Mouse (Mus musculus): ENCODE data around the gene Pfkfb1. TPM values are rescaled to one million over a fixed set of nuclear protein-coding genes. Genes with fewer than 3 reads are reported as not detected.

Gene Pfkfb1
- polyA plus RNA-seq, 2 experiments = 5.5 to 7.7 TPM

GRCm38 (mm10) chrX:150589696-150590095 lies 1.7 kb downstream of the Pfkfb1 start, which contains the start of gene Apex2:
Gene Apex2 (minus strand): TSS chrX:150589868.
- TF ChIP-seq POLR2A (IDR thresholded peaks at IDR 0.05; ENCODE audit: borderline replicate concordance, extremely low read depth, insufficient read depth, insufficient read length) = no peak
- DNase-seq (ENCODE audit: low spot score) (no peak), ATAC-seq (ENCODE audit: low FRiP score, low read depth) (no peak)
- Histone ChIP-seq H3K27ac (replicated peaks; ENCODE audit: low read depth, low read length) (no peak within 1 kb of the TSS), H3K27me3 (ENCODE audit: control insufficient read depth, insufficient read depth, low read length) (no peaks in the 10 kb centered on the region), H3K4me1 (ENCODE audit: control insufficient read depth, insufficient read depth, low read length) (no peaks in the 10 kb centered on the region), H3K4me3 (replicated peaks; ENCODE audit: low read length) (peak within 1 kb of the TSS; percentile 54), H3K9ac (ENCODE audit: low read depth, low read length, severe bottlenecking) (no peak within 1 kb of the TSS), H3K9me3 (ENCODE audit: control insufficient read depth, low read length) (no peaks in the 10 kb centered on the region), H3K36me3 (ENCODE audit: control insufficient read depth, insufficient read depth, low read length) (peaks cover 5% of the 10 kb centered on the region; the same call in 1 of the 2 replicates), H3K4me2 (replicated peaks; ENCODE audit: low read depth, low read length, severe bottlenecking) (peak within 1 kb of the TSS; percentile 57)
- WGBS = 73% methylated on average over 5 of the region's 5 CpGs

GRCm38 (mm10) chrX:150593266-150594035 lies 5.4 kb downstream of the Pfkfb1 start:
- DNase-seq (ENCODE audit: low spot score) (no peak), ATAC-seq (ENCODE audit: low FRiP score, low read depth) (no peak)
- no peaks in the 10 kb centered on the region for H3K27me3 ChIP-seq (ENCODE audit: control insufficient read depth, insufficient read depth, low read length)

GRCm38 (mm10) chrX:150594176-150594575 lies 6.1 kb downstream of the Pfkfb1 start:
- no peaks in the 10 kb centered on the region for H3K9me3 ChIP-seq (ENCODE audit: control insufficient read depth, low read length)
- no peak for ATAC-seq (ENCODE audit: low FRiP score, low read depth)
- H3K27ac ChIP-seq (replicated peaks; ENCODE audit: low read depth, low read length) = no peak overlapping the region
- H3K4me1 ChIP-seq (ENCODE audit: control insufficient read depth, insufficient read depth, low read length) = no peaks in the 10 kb centered on the region
- 90% methylated on average over 3 of the region's 3 CpGs for WGBS
- no peaks in the 10 kb centered on the region for H3K27me3 ChIP-seq (ENCODE audit: control insufficient read depth, insufficient read depth, low read length)
- no peaks in the 10 kb centered on the region for H3K36me3 ChIP-seq (ENCODE audit: control insufficient read depth, insufficient read depth, low read length)
- no peak overlapping the region for H3K4me3 ChIP-seq (replicated peaks; ENCODE audit: low read length)
- H3K4me2 ChIP-seq (replicated peaks; ENCODE audit: low read depth, low read length, severe bottlenecking) = no peak overlapping the region
- no peak for DNase-seq (ENCODE audit: low spot score)
- no peak for TF ChIP-seq POLR2A (IDR thresholded peaks at IDR 0.05; ENCODE audit: borderline replicate concordance, extremely low read depth, insufficient read depth, insufficient read length)
- H3K9ac ChIP-seq (ENCODE audit: low read depth, low read length, severe bottlenecking) = no peak overlapping the region

More at GRCm38 (mm10) chrX:150593266-150594035, 5.4 kb downstream of the Pfkfb1 start:
- Histone ChIP-seq H3K9ac (ENCODE audit: low read depth, low read length, severe bottlenecking) (no peak overlapping the region), H3K4me1 (ENCODE audit: control insufficient read depth, insufficient read depth, low read length) (no peaks in the 10 kb centered on the region), H3K36me3 (ENCODE audit: control insufficient read depth, insufficient read depth, low read length) (no peaks in the 10 kb centered on the region), H3K9me3 (ENCODE audit: control insufficient read depth, low read length) (no peaks in the 10 kb centered on the region), H3K4me2 (replicated peaks; ENCODE audit: low read depth, low read length, severe bottlenecking) (no peak overlapping the region), H3K4me3 (replicated peaks; ENCODE audit: low read length) (no peak overlapping the region), H3K27ac (replicated peaks; ENCODE audit: low read depth, low read length) (no peak overlapping the region)
- WGBS = 90% methylated on average over 12 of the region's 12 CpGs
- no peak for TF ChIP-seq POLR2A (IDR thresholded peaks at IDR 0.05; ENCODE audit: borderline replicate concordance, extremely low read depth, insufficient read depth, insufficient read length)

- Histone ChIP-seq H3K27me3 (ENCODE audit: control insufficient read depth, insufficient read depth, low read length) (no peaks in the 10 kb centered on the region), H3K27ac (replicated peaks; ENCODE audit: low read depth, low read length) (no peak overlapping the region), H3K9me3 (ENCODE audit: control insufficient read depth, low read length) (no peaks in the 10 kb centered on the region), H3K36me3 (ENCODE audit: control insufficient read depth, insufficient read depth, low read length) (no peaks in the 10 kb centered on the region), H3K9ac (ENCODE audit: low read depth, low read length, severe bottlenecking) (no peak overlapping the region), H3K4me3 (replicated peaks; ENCODE audit: low read length) (no peak overlapping the region), H3K4me2 (replicated peaks; ENCODE audit: low read depth, low read length, severe bottlenecking) (no peak overlapping the region), H3K4me1 (ENCODE audit: control insufficient read depth, insufficient read depth, low read length) (no peaks in the 10 kb centered on the region)
- no peak for TF ChIP-seq POLR2A (IDR thresholded peaks at IDR 0.05; ENCODE audit: borderline replicate concordance, extremely low read depth, insufficient read depth, insufficient read length)
- ATAC-seq (ENCODE audit: low FRiP score, low read depth) (no peak), DNase-seq (ENCODE audit: low spot score) (no peak)
- 80% methylated on average over 9 of the region's 9 CpGs for WGBS
Measured at GRCm38 (mm10) chrX:150595016-150595760, 7.2 kb downstream of the Pfkfb1 start.

GRCm38 (mm10) chrX:150598882-150599281 lies 10.9 kb downstream of the Pfkfb1 start:
- H3K27me3 ChIP-seq (ENCODE audit: control insufficient read depth, insufficient read depth, low read length) = no peaks in the 10 kb centered on the region
- no peak overlapping the region for H3K4me2 ChIP-seq (replicated peaks; ENCODE audit: low read depth, low read length, severe bottlenecking)
- no peak overlapping the region for H3K4me3 ChIP-seq (replicated peaks; ENCODE audit: low read length)
- ATAC-seq (ENCODE audit: low FRiP score, low read depth) (no peak), DNase-seq (ENCODE audit: low spot score) (no peak)
- no peaks in the 10 kb centered on the region for H3K36me3 ChIP-seq (ENCODE audit: control insufficient read depth, insufficient read depth, low read length)
- WGBS = 83% methylated on average over 2 of the region's 2 CpGs
- H3K4me1 ChIP-seq (ENCODE audit: control insufficient read depth, insufficient read depth, low read length) = no peaks in the 10 kb centered on the region
- H3K9ac ChIP-seq (ENCODE audit: low read depth, low read length, severe bottlenecking) = no peak overlapping the region
- no peaks in the 10 kb centered on the region for H3K9me3 ChIP-seq (ENCODE audit: control insufficient read depth, low read length)
- no peak for TF ChIP-seq POLR2A (IDR thresholded peaks at IDR 0.05; ENCODE audit: borderline replicate concordance, extremely low read depth, insufficient read depth, insufficient read length)
- H3K27ac ChIP-seq (replicated peaks; ENCODE audit: low read depth, low read length) = no peak overlapping the region

Measured in limb, embryonic 14.5 days (tissue).